Mouse (Mus musculus) heart, embryonic 15.5 days (tissue): ENCODE measurements around the gene Rhox4d. TPM values are rescaled to one million over a fixed set of nuclear protein-coding genes. Genes with fewer than 3 reads are reported as not detected.
"Not testable (repeated sequence)": the region's sequence is repeated elsewhere in the genome, so short reads cannot be mapped to it uniquely, and the experiment has no call there.

Source experiments
- ATAC-seq: fragments of 200-750 bp; cut with Nextera tagmentation; replicated peaks from 2 replicates; pipeline ENCODE4 v1.8.0; 2017; ENCODE audit warnings: low read depth, moderate TSS enrichment; ENCODE audit not compliant: insufficient number of reproducible peaks, insufficient read depth, low FRiP score
- H3K27ac ChIP-seq: fragments of 300-500 bp; sonication (generic); 2 replicates; pipeline ENCODE4 v1.5.1; 2015; ENCODE audit warnings: mild to moderate bottlenecking, inconsistent platforms
- H3K27me3 ChIP-seq: fragments of 300-500 bp; sonication (generic); 2 replicates; pipeline ENCODE4 v1.6.1; 2015; ENCODE audit warnings: inconsistent platforms
- H3K36me3 ChIP-seq: fragments of 300-500 bp; sonication (generic); 2 replicates; pipeline ENCODE4 v1.6.1; 2015; ENCODE audit warnings: mild to moderate bottlenecking, inconsistent platforms
- H3K4me1 ChIP-seq: fragments of 300-500 bp; sonication (generic); replicated peaks from 2 replicates; pipeline ENCODE4 v1.6.1; 2015; ENCODE audit warnings: inconsistent platforms
- H3K4me2 ChIP-seq: fragments of 300-500 bp; sonication (generic); 2 replicates; pipeline ENCODE4 v1.6.1; 2015; ENCODE audit warnings: inconsistent platforms, mild to moderate bottlenecking, moderate library complexity
- H3K4me3 ChIP-seq: fragments of 300-500 bp; sonication (generic); 2 replicates; pipeline ENCODE4 v1.5.1; 2015; ENCODE audit warnings: mild to moderate bottlenecking, inconsistent platforms
- H3K9ac ChIP-seq: fragments of 300-500 bp; sonication (generic); 2 replicates; pipeline ENCODE4 v1.6.1; 2015; ENCODE audit warnings: mild to moderate bottlenecking, inconsistent platforms
- H3K9me3 ChIP-seq: fragments of 300-500 bp; sonication (generic); replicated peaks from 2 replicates; pipeline ENCODE4 v1.6.1; 2016; ENCODE audit warnings: inconsistent platforms
- WGBS: fragments of 180-500 bp; shearing (Covaris S2); methylation state at CpG from one replicate; pipeline ENCODE4 v1.1.7; 2015; ENCODE audit warnings: mixed read lengths; 5-methylcytosine and 5-hydroxymethylcytosine counted together
- polyA plus RNA-seq: library from polyadenylated mRNA; unstranded; fragments of >200 nt; fragmentation: Nextera tagmentation; extraction: Ambion mirVana; gene quantifications from 2 replicates; pipeline ENCODE4 v1.2.1, GENCODE M21; 2015

Rhox4d gene
- not detected in 2 replicates for polyA plus RNA-seq

DNA sequence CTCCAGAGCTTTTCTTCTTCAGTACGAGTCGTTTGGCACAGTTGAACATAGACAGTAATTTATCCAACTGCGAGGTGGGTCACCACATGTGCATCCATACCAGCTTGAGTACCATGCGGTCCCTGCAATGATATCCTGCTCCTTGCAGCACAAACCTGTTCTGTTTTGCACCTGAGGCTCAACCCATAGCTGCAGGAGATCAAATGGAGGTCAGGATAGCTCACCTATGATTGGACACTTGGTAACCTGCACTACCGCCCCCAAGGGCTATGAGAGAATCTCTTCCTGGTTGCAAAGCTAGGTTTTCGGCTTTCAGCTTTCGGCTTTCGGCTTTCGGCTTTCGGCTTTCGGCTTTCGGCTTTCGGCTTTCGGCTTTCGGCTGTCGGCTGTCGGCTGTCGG lies at the start of gene Rhox4d:
Gene Rhox4d, plus strand, starts transcription at position 301 of the 400 bp plus-strand sequence.
- H3K27ac ChIP-seq, H3K4me1 ChIP-seq, H3K36me3 ChIP-seq, H3K27me3 ChIP-seq, H3K9me3 ChIP-seq, H3K4me3 ChIP-seq, ATAC-seq, H3K4me2 ChIP-seq, H3K9ac ChIP-seq: not testable (repeated sequence)
- WGBS = 89% methylated on average over 16 of the region's 18 CpGs

DNA sequence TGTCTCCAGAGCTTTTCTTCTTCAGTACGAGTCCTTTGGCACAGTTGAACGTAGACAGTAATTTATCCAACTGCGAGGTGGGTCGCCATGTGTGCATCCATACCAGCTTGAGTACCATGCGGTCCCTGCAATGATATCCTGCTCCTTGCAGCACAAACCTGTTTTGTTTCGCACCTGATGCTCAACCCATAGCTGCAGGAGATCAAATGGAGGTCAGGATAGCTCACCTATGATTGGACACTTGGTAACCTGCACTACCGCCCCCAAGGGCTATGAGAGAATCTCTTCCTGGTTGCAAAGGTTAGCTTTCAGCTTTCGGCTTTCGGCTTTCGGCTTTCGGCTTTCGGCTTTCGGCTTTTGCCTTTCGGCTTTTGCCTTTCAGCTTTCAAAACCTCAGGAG lies 34.1 kb upstream of the Rhox4d start, which contains the start of gene Rhox4c:
Gene Rhox4c, plus strand, starts transcription at position 301 of the 400 bp plus-strand sequence.
- H3K9ac ChIP-seq, H3K9me3 ChIP-seq, ATAC-seq, H3K27ac ChIP-seq, H3K4me1 ChIP-seq, H3K27me3 ChIP-seq, H3K4me2 ChIP-seq, H3K36me3 ChIP-seq, H3K4me3 ChIP-seq: not testable (repeated sequence)
- WGBS = 89% methylated on average over 14 of the region's 14 CpGs

DNA sequence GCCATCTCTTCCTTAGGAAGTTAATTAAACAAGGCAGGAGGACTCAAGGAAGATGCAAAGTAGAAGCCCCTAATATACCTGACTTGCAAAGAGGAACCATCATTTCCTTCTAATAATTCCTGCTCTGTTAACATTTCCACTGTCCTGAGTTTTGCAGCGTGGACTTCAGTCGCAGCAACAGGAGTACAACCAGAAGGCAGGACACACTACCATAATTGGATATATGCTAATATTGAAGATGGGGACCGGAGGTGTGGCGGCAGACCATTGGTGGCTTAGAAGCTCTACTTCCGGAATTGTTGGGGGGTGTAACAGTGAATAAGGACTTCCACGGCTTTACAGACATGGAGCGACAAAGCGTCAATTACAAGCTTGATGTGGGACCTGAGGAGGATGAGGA lies 16.0 kb downstream of the Rhox4d start, which contains the start of gene Rhox2e:
Gene Rhox2e, plus strand, starts transcription at position 301 of the 400 bp plus-strand sequence.
- H3K9me3 ChIP-seq, H3K4me3 ChIP-seq, H3K36me3 ChIP-seq, H3K4me2 ChIP-seq, ATAC-seq, H3K9ac ChIP-seq, H3K27ac ChIP-seq, H3K4me1 ChIP-seq, H3K27me3 ChIP-seq: not testable (repeated sequence)
- 91% methylated on average over 3 of the region's 8 CpGs for WGBS

DNA sequence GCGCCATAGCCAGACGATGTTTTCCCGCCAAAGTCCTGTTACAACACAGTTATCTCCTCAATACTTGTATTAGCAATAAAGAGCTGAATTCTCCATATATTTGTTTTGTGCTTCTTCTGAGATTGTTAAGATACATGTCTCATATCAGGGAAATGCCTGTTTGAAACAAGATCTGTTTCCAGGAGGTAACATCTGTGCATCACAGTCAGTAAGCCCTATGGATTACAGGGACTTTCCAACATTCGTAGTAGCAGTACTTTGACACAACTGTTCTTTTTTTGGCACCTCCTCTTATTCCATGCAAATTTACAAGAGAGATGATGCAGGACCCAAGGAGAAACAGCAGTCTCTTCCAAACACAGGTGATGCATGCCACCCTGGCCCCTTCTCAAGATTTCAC lies 27.6 kb downstream of the Rhox4d start, which contains the start of gene Rhox3e:
Gene Rhox3e, plus strand, starts transcription at position 301 of the 400 bp plus-strand sequence.
- H3K9ac ChIP-seq, H3K27me3 ChIP-seq, H3K36me3 ChIP-seq, H3K4me3 ChIP-seq, ATAC-seq, H3K4me1 ChIP-seq, H3K9me3 ChIP-seq, H3K4me2 ChIP-seq, H3K27ac ChIP-seq: not testable (repeated sequence)
- WGBS = 63% methylated on average over 1 of the region's 4 CpGs

DNA sequence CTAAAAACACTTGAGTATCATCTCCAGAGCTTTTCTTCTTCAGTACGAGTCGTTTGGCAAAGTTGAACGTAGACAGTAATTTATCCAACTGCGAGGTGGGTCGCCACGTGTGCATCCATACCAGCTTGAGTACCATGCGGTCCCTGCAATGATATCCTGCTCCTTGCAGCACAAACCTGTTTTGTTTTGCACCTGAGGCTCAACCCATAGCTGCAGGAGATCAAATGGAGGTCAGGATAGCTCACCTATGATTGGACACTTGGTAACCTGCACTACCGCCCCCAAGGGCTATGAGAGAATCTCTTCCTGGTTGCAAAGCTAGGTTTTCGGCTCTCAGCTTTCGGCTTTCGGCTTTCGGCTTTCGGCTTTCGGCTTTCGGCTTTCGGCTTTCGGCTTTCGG lies 43.0 kb downstream of the Rhox4d start, which contains the start of gene Rhox4e:
Gene Rhox4e, plus strand, starts transcription at position 301 of the 400 bp plus-strand sequence.
- not testable (repeated sequence) for H3K27ac ChIP-seq, H3K9ac ChIP-seq

More for the DNA sequence above, 43.0 kb downstream of the Rhox4d start, which contains the start of gene Rhox4e:
- not testable (repeated sequence) for ATAC-seq, H3K9me3 ChIP-seq, H3K27me3 ChIP-seq, H3K4me2 ChIP-seq, H3K36me3 ChIP-seq, H3K4me3 ChIP-seq, H3K4me1 ChIP-seq
- 93% methylated on average over 10 of the region's 18 CpGs for WGBS

Other genes with a start within 250 kb of the Rhox4d start
- not detected in 2 replicates for gene Rhox4a, start 249.0 kb upstream of the Rhox4d start, polyA plus RNA-seq
- gene Rhox3a2, start 134.3 kb upstream of the Rhox4d start, polyA plus RNA-seq = not detected in 2 replicates
- 0.66 and 2.8 TPM in 2 replicates for gene Rhox4a2, start 123.5 kb upstream of the Rhox4d start, polyA plus RNA-seq
- not detected in 2 replicates for gene Rhox2b, start 102.3 kb upstream of the Rhox4d start, polyA plus RNA-seq
- 1.9 TPM in 1 of 2 replicates, not detected in the other for gene Rhox4b, start 81.9 kb upstream of the Rhox4d start, polyA plus RNA-seq
- gene Rhox2c, start 60.7 kb upstream of the Rhox4d start, polyA plus RNA-seq = not detected in 2 replicates
- gene Rhox3c, start 55.8 kb upstream of the Rhox4d start, polyA plus RNA-seq = not detected in 2 replicates
- not detected in 2 replicates for gene Rhox4c, start 34.0 kb upstream of the Rhox4d start, polyA plus RNA-seq
- not detected in 2 replicates for gene Rhox2d, start 20.9 kb upstream of the Rhox4d start, polyA plus RNA-seq
- gene Rhox2e, start 16.1 kb downstream of the Rhox4d start, polyA plus RNA-seq = not detected in 2 replicates
- gene Rhox3e, start 27.7 kb downstream of the Rhox4d start, polyA plus RNA-seq = not detected in 2 replicates
- gene Rhox4e, start 43.1 kb downstream of the Rhox4d start, polyA plus RNA-seq = not detected in 2 replicates
- not detected in 2 replicates for gene Rhox2f, start 57.0 kb downstream of the Rhox4d start, polyA plus RNA-seq
- gene Rhox3f, start 66.6 kb downstream of the Rhox4d start, polyA plus RNA-seq = not detected in 2 replicates
- gene Rhox4f, start 93.3 kb downstream of the Rhox4d start, polyA plus RNA-seq = not detected in 2 replicates
- not detected in 2 replicates for gene Rhox3g, start 114.3 kb downstream of the Rhox4d start, polyA plus RNA-seq
- gene Rhox2g, start 129.1 kb downstream of the Rhox4d start, polyA plus RNA-seq = not detected in 2 replicates
- gene Rhox4g, start 137.0 kb downstream of the Rhox4d start, polyA plus RNA-seq = not detected in 2 replicates
- not detected in 2 replicates for gene Rhox3h, start 154.4 kb downstream of the Rhox4d start, polyA plus RNA-seq
- not detected in 2 replicates for gene Rhox2h, start 158.9 kb downstream of the Rhox4d start, polyA plus RNA-seq